Mouse (Mus musculus) heart, embryonic 13.5 days (tissue): Measurements from ENCODE around the gene Gbp4. TPM values are rescaled to one million over a fixed set of nuclear protein-coding genes. Genes with fewer than 3 reads are reported as not detected.
"Not testable (repeated sequence)": the region's sequence is repeated elsewhere in the genome, so short reads cannot be mapped to it uniquely, and the experiment has no call there.

Source experiments
- ATAC-seq: fragments of 200-750 bp; cut with Nextera tagmentation; 2 replicates; pipeline ENCODE4 v1.8.0; 2017; ENCODE audit warnings: moderate TSS enrichment; ENCODE audit not compliant: insufficient number of reproducible peaks, low FRiP score, low TSS enrichment; ENCODE audit errors: extremely low read depth
- H3K27ac ChIP-seq: fragments of 300-500 bp; sonication (generic); replicated peaks from 2 replicates; pipeline ENCODE4 v1.5.1; 2015; ENCODE audit warnings: moderate library complexity, mild to moderate bottlenecking, inconsistent platforms
- H3K27me3 ChIP-seq: fragments of 300-500 bp; sonication (generic); replicated peaks from 2 replicates; pipeline ENCODE4 v1.6.1; 2015; ENCODE audit warnings: mild to moderate bottlenecking, inconsistent platforms
- H3K36me3 ChIP-seq: fragments of 300-500 bp; sonication (generic); 2 replicates; pipeline ENCODE4 v1.6.1; 2015; ENCODE audit warnings: mild to moderate bottlenecking, inconsistent platforms
- H3K4me1 ChIP-seq: fragments of 300-500 bp; sonication (generic); 2 replicates; pipeline ENCODE4 v1.6.1; 2015; ENCODE audit warnings: inconsistent platforms
- H3K4me2 ChIP-seq: fragments of 300-500 bp; sonication (generic); 2 replicates; pipeline ENCODE4 v1.6.1; 2015; ENCODE audit warnings: inconsistent platforms, mild to moderate bottlenecking, moderate library complexity
- H3K4me3 ChIP-seq: fragments of 300-500 bp; sonication (generic); 2 replicates; pipeline ENCODE4 v1.5.1; 2015; ENCODE audit warnings: moderate library complexity, mild to moderate bottlenecking, inconsistent platforms
- H3K9ac ChIP-seq: fragments of 300-500 bp; sonication (generic); 2 replicates; pipeline ENCODE4 v1.6.1; 2015; ENCODE audit warnings: inconsistent platforms, mild to moderate bottlenecking, moderate library complexity
- H3K9me3 ChIP-seq: fragments of 300-500 bp; sonication (generic); 2 replicates; pipeline ENCODE4 v1.6.1; 2016; ENCODE audit warnings: inconsistent platforms
- WGBS: fragments of 180-500 bp; shearing (Covaris S2); methylation state at CpG from one replicate; pipeline ENCODE4 v1.1.7; 2015; ENCODE audit warnings: mixed read lengths; 5-methylcytosine and 5-hydroxymethylcytosine counted together
- polyA plus RNA-seq: library from polyadenylated mRNA; unstranded; fragments of >200 nt; fragmentation: Nextera tagmentation; extraction: Ambion mirVana; gene quantifications from 2 replicates; pipeline ENCODE4 v1.2.1, GENCODE M21; 2015

Gene Gbp4
- 4.7 and 7.2 TPM in 2 replicates for polyA plus RNA-seq

- ATAC-seq = peak; percentile 58; the same call in 1 of the 2 replicates
Measured at GRCm38 (mm10) chr5:105139409-105140088, at the start of gene Gbp4, which contains the start of the genes Gbp9 and Gbp8. Gbp4 (minus strand) TSS chr5:105139586. Gbp9 (minus strand) TSS chr5:105139539. Gbp8 (minus strand) TSS chr5:105139540.

DNA sequence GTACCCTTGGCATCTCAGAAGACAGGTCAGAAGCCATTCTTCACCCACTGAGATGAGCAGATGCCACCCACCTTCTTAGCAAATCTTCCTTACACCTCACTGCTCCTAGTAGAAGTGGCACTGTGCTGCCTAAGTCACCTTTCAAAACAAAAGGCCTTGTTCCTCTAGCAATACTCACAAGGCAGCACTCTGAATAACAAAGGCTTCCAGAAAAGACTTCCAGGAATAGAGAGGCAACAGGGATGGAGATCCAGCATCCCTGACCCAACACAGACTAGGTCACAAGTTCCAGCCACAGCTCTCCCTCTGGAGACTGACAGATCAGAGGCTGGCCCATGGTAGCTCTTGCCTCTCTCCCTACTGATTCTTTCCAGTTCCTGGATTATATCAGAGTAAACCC is 42.1 kb upstream of the Gbp4 start:
- no peaks in the 10 kb centered on the region for H3K4me1 ChIP-seq
- H3K36me3 ChIP-seq = no peaks in the 10 kb centered on the region
- no peak overlapping the region for H3K9ac ChIP-seq
- no peak for ATAC-seq
- no peaks in the 10 kb centered on the region for H3K9me3 ChIP-seq
- no peak overlapping the region for H3K4me2 ChIP-seq
- no peaks in the 10 kb centered on the region for H3K27me3 ChIP-seq
- H3K27ac ChIP-seq = no peak overlapping the region
- H3K4me3 ChIP-seq = no peak overlapping the region

More at GRCm38 (mm10) chr5:105139409-105140088, at the start of gene Gbp4, which contains the start of the genes Gbp9 and Gbp8:
- not testable (repeated sequence) for H3K36me3 ChIP-seq, H3K27me3 ChIP-seq, H3K9ac ChIP-seq, H3K9me3 ChIP-seq, H3K4me1 ChIP-seq
- Histone ChIP-seq H3K4me3 (peak within 1 kb of the TSS; percentile 25), H3K27ac (peak within 1 kb of the TSS; percentile 58; the same call in 1 of the 2 replicates), H3K4me2 (peak within 1 kb of the TSS; percentile 16)
- 20% methylated on average over 2 of the region's 2 CpGs for WGBS

- no peak overlapping the region for H3K9ac ChIP-seq
- no peak overlapping the region for H3K4me2 ChIP-seq
- no peaks in the 10 kb centered on the region for H3K4me1 ChIP-seq
- H3K36me3 ChIP-seq = no peaks in the 10 kb centered on the region
- no peak overlapping the region for H3K27ac ChIP-seq
- no peaks in the 10 kb centered on the region for H3K9me3 ChIP-seq
- no peak for ATAC-seq
- no peaks in the 10 kb centered on the region for H3K27me3 ChIP-seq
- H3K4me3 ChIP-seq = no peak overlapping the region
- WGBS = 71% methylated on average over 5 of the region's 5 CpGs
Measured at GRCm38 (mm10) chr5:105156582-105156981, 17.2 kb upstream of the Gbp4 start.

GRCm38 (mm10) chr5:105154049-105154448 is 14.7 kb upstream of the Gbp4 start:
- H3K4me1 ChIP-seq = no peaks in the 10 kb centered on the region
- no peaks in the 10 kb centered on the region for H3K9me3 ChIP-seq
- H3K4me3 ChIP-seq = no peak overlapping the region
- no peak overlapping the region for H3K27ac ChIP-seq
- no peaks in the 10 kb centered on the region for H3K36me3 ChIP-seq
- no peak for ATAC-seq
- H3K4me2 ChIP-seq = no peak overlapping the region
- no peaks in the 10 kb centered on the region for H3K27me3 ChIP-seq
- H3K9ac ChIP-seq = no peak overlapping the region

DNA sequence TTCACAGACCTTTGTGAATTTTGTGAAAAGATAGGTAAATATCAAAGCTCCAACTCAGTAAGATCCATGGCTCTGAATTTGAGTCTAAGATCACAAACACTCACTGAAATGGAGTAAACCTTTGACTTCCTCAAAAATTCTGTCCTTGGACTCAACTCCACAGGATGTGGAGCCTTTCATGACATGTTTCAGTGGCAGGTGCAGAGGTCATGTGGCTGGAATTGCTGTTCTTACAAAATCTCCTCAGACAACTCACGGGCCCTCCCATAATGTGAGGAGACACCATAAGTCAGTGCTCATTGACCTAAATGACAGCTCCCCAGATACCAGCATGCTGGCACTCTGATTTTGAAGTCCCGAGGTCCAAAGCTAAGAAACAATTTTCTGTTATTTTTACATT is 8.7 kb upstream of the Gbp4 start:
- WGBS = 59% methylated on average over 2 of the region's 2 CpGs
- H3K4me1 ChIP-seq, H3K4me2 ChIP-seq, H3K9ac ChIP-seq, H3K27ac ChIP-seq, ATAC-seq, H3K27me3 ChIP-seq, H3K9me3 ChIP-seq, H3K4me3 ChIP-seq, H3K36me3 ChIP-seq: not testable (repeated sequence)

DNA sequence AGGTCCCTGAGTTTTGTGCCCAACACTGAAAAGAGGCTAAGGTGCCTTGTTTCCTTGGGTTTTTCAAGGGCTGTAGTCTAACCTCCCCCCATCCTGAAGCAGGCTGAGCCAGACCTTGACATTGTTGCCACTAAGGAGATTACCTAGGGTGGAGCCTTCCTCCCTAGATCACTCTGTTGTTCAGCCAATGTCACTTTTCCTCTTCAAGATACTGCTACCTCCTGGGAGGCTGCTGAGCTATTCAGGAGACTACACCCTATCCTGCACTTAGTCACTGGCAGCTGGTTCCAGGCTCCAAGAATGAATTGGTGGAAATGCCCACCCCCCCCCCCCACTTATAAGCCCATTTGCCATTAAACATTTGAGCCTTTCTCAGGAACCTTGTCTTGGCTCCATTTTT is 7.1 kb upstream of the Gbp4 start:
- no peaks in the 10 kb centered on the region for H3K9me3 ChIP-seq
- H3K27ac ChIP-seq = peak overlapping the region; percentile 70
- no peaks in the 10 kb centered on the region for H3K27me3 ChIP-seq
- H3K36me3 ChIP-seq = no peaks in the 10 kb centered on the region
- no peak overlapping the region for H3K9ac ChIP-seq
- 0 out of 2 replicates have a peak, but pooled peaks cover 6% of the 10 kb centered on the region for H3K4me1 ChIP-seq
- H3K4me2 ChIP-seq = no peak overlapping the region
- ATAC-seq = no peak
- no peak overlapping the region for H3K4me3 ChIP-seq

- not testable (repeated sequence) for H3K4me3 ChIP-seq, H3K4me1 ChIP-seq, H3K36me3 ChIP-seq, ATAC-seq, H3K9ac ChIP-seq, H3K9me3 ChIP-seq, H3K27me3 ChIP-seq
- Histone ChIP-seq H3K4me2 (0 out of 2 replicates have a peak overlapping the region, but pooled peaks have one; percentile 10), H3K27ac (peak overlapping the region; percentile 69)
- WGBS = 42% methylated on average over 3 of the region's 3 CpGs
Measured at GRCm38 (mm10) chr5:105145731-105146130, 6.3 kb upstream of the Gbp4 start.

DNA sequence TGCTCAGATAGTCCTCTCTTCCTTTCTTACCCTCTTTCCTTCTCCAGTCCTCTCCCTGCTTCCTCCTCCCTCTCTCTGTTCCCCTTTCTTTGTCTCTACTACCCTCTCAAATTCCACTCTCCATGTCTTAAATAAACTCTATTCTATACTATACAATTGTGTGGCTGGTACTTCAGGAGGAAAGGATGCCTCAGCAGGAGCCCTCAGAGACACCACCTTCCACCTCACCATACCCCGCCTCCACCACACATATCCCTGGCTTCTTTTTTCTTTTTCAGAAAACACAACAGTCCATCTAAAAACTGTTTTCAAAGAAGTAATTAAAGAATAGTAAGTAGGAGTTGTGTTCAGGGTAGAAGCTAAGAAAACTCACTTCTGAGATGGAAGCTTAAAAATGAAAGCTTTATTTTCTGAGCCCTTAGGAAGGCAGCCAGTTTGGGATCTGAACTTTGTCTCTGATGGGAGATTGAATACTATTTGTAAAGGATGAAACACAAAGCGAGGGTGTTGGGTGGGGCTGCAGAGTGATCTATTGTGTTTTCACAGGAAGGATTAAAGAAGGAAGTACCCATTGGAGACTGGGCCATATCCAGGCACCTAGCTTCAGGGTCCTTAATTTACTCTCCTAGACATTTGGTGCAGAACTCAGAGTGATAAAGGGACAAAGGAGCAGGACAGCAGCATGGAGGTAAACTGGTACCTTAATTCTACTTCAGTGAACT is 864 bp upstream of the Gbp4 start:
- not testable (repeated sequence) for ATAC-seq, H3K36me3 ChIP-seq, H3K9me3 ChIP-seq, H3K27me3 ChIP-seq, H3K4me1 ChIP-seq, H3K4me3 ChIP-seq, H3K27ac ChIP-seq, H3K4me2 ChIP-seq, H3K9ac ChIP-seq
- WGBS = 64% methylated on average over 2 of the region's 2 CpGs

GRCm38 (mm10) chr5:105138906-105139305 is 480 bp downstream of the Gbp4 start:
- H3K4me2 ChIP-seq = peak overlapping the region; percentile 16
- H3K36me3 ChIP-seq = no peaks in the 10 kb centered on the region
- H3K27me3 ChIP-seq = no peaks in the 10 kb centered on the region
- no peak overlapping the region; the same call in 1 of the 2 replicates for H3K9ac ChIP-seq
- ATAC-seq = no peak
- no peaks in the 10 kb centered on the region for H3K9me3 ChIP-seq
- peak overlapping the region; percentile 58; the same call in 1 of the 2 replicates for H3K27ac ChIP-seq
- WGBS = 47% methylated on average over 1 of the region's 1 CpGs
- peak overlapping the region; percentile 25 for H3K4me3 ChIP-seq
- H3K4me1 ChIP-seq = no peaks in the 10 kb centered on the region

- H3K4me3 ChIP-seq, ATAC-seq, H3K4me1 ChIP-seq, H3K27me3 ChIP-seq, H3K36me3 ChIP-seq, H3K27ac ChIP-seq, H3K9me3 ChIP-seq, H3K9ac ChIP-seq, H3K4me2 ChIP-seq: not testable (repeated sequence)
- WGBS = 82% methylated on average over 3 of the region's 3 CpGs
Measured at GRCm38 (mm10) chr5:105136706-105137304, 2.6 kb downstream of the Gbp4 start.

DNA sequence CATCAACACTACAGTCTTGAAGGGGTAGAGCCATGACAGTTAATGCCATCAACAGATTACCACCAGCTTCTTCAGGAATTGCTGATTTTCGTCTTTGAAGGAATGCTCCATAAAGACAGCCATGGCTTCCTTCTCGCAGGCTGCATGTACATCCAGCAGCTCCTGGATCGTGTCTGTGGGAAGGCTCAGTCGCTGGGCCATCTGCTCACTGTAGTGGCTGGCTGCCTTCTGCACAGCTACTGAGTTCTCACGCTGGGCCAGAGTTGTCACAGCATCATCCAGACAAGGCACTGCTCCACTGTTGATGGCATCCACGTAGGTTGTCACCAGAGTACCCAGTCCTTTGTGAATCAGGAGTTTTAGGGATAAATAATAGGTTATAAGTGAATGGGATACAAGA is 17.7 kb downstream of the Gbp4 start:
- not testable (repeated sequence) for H3K9ac ChIP-seq, H3K27ac ChIP-seq, H3K4me2 ChIP-seq, H3K4me1 ChIP-seq, H3K9me3 ChIP-seq, ATAC-seq, H3K4me3 ChIP-seq, H3K27me3 ChIP-seq
- H3K36me3 ChIP-seq = peaks cover 17% of the 10 kb centered on the region; the same call in 1 of the 2 replicates
- WGBS = 64% methylated on average over 6 of the region's 6 CpGs
